Mouse (Mus musculus): Measurements from ENCODE around the gene Ptp4a2. TPM values are rescaled to one million over a fixed set of nuclear protein-coding genes. Genes with fewer than 3 reads are reported as not detected.

Gene Ptp4a2
- polyA plus RNA-seq, 1 experiment from 2014 or later: 224 TPM

DNA sequence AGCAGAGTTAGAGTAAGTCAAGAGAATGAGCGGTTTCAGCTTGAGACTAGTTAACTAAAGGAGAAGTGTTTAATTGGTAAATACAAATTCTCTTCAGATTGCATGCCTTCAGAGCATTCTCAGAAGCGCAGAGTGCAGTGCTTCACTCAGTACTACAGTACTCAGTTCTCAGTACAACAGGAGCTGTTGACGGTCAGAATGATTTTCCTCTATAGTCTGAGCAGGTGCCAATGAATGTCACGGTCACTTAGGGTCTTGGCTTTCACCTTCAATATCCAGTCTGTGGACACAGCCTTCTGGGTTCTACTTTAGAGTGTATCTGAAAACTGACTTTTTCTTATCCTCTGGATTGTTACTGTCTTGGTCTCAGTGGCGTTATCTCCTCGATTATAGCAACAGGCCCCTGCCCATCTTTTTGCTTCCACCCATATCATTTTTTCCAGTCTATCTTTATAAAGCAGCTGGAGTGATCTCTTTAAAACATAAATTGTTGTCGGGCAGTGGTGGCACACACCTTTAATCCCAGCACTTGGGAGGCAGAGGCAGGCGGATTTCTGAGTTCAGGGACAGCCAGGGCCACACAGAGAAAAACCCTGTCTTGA lies 19.4 kb downstream of the Ptp4a2 start:
- no peaks in the 10 kb centered on the region for H3K27me3 ChIP-seq (replicated peaks; ENCODE audit: control insufficient read depth, insufficient read depth, low read length)
- H3K9ac ChIP-seq (ENCODE audit: low read depth, low read length): no peak overlapping the region
- H3K4me1 ChIP-seq (ENCODE audit: control insufficient read depth, insufficient read depth, low read depth, low read length): no peaks in the 10 kb centered on the region; the same call in none of the 2 replicates
- H3K27ac ChIP-seq (ENCODE audit: low read depth, low read length): no peak overlapping the region
- no peak overlapping the region for H3K4me3 ChIP-seq (ENCODE audit: low read length)
- no peak overlapping the region for H3K4me2 ChIP-seq (ENCODE audit: low read length)
- no peaks in the 10 kb centered on the region for H3K9me3 ChIP-seq (ENCODE audit: control insufficient read depth, low read length)
- WGBS: 91% methylated on average over 8 of the region's 8 CpGs
- H3K36me3 ChIP-seq (ENCODE audit: control insufficient read depth, insufficient read depth, low read length): no peaks in the 10 kb centered on the region
- ATAC-seq: no peak

DNA sequence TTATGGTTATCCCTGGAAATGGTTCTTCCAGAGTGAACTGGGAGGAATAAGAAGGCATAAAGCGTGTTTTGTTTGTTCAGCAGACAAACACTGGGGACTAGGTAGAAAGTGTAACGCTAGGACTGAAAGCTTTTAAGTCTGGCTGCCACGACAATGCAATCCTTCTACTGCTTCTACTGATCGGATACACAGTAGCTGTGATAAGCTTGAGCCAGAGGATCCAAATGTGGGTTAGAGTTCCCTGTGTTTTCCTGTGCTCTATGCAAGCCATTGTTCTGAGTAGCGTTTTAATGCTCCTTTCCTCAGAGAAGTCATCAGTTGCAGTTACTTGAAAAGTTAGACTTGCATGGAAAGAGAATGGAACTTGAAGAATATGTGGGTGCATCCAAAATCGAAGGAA lies 23.6 kb downstream of the Ptp4a2 start:
- Histone ChIP-seq H3K27me3 (replicated peaks; ENCODE audit: control insufficient read depth, insufficient read depth, low read length) (no peaks in the 10 kb centered on the region), H3K4me2 (ENCODE audit: low read length) (no peak overlapping the region), H3K9ac (ENCODE audit: low read depth, low read length) (no peak overlapping the region), H3K4me1 (ENCODE audit: control insufficient read depth, insufficient read depth, low read depth, low read length) (no peaks in the 10 kb centered on the region; the same call in 1 of the 2 replicates), H3K36me3 (ENCODE audit: control insufficient read depth, insufficient read depth, low read length) (no peaks in the 10 kb centered on the region), H3K9me3 (ENCODE audit: control insufficient read depth, low read length) (no peaks in the 10 kb centered on the region), H3K27ac (ENCODE audit: low read depth, low read length) (no peak overlapping the region), H3K4me3 (ENCODE audit: low read length) (no peak overlapping the region)
- WGBS: 70% methylated on average over 6 of the region's 6 CpGs
- no peak for ATAC-seq

DNA sequence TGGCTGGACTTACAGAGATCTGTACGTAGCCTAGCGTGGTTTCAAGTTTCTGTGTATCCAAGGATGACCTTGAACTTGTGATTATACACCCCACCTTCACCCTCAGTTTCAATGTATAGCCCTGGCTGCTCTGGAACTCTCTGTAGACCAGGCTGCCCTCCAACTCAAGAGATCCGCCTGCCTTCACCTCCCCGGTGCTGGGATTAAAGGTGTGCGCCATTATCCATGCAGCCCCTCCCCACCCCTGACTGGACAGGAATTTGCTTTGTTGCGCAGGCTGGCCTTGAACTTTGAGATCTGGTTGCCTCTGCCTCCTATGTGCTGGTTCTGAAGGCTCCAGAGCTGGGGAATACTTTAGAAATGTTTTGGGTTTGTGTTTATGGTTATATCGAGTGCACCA lies 24.3 kb downstream of the Ptp4a2 start:
- H3K36me3 ChIP-seq (ENCODE audit: control insufficient read depth, insufficient read depth, low read length): peaks cover 3% of the 10 kb centered on the region; the same call in 1 of the 2 replicates
- no peak overlapping the region for H3K9ac ChIP-seq (ENCODE audit: low read depth, low read length)
- H3K4me3 ChIP-seq (ENCODE audit: low read length): no peak overlapping the region
- no peaks in the 10 kb centered on the region for H3K27me3 ChIP-seq (replicated peaks; ENCODE audit: control insufficient read depth, insufficient read depth, low read length)
- H3K9me3 ChIP-seq (ENCODE audit: control insufficient read depth, low read length): no peaks in the 10 kb centered on the region
- no peak for ATAC-seq
- 94% methylated on average over 7 of the region's 7 CpGs for WGBS
- no peak overlapping the region for H3K27ac ChIP-seq (ENCODE audit: low read depth, low read length)
- H3K4me1 ChIP-seq (ENCODE audit: control insufficient read depth, insufficient read depth, low read depth, low read length): no peaks in the 10 kb centered on the region; the same call in 1 of the 2 replicates
- no peak overlapping the region for H3K4me2 ChIP-seq (ENCODE audit: low read length)

DNA sequence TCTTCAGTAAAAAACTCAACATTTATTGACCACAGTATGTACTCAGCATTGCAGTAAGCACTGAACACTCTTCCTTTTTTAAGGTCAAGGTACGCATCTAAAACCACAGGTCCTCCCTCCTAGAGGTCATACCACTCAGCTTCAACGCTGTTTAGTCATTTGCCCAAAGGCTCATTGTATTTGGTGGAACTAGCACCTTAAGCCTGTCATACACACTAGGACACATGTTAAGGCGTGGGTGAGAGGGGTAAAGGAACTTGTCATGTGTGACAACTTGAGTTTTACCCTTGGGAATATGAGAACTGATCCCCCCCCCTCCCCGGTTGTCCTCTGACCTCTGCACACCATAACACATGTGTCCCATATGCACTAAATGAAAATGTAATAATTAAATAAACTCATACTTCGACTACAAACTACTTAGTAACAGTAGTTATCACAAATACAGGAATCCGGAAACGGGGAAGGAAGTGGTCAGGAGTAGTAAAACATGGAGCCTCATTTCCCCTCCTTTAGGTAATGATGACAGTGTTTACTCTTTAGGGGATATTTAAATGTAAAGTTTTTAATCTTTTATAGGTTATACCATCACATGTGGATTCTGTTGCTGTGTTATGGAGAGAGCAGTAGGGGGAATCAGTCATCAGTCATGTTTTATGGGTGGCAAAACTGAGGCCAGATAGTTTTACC lies 29.0 kb downstream of the Ptp4a2 start:
- H3K4me3 ChIP-seq (ENCODE audit: low read length): no peak overlapping the region
- no peaks in the 10 kb centered on the region for H3K9me3 ChIP-seq (ENCODE audit: control insufficient read depth, low read length)
- H3K4me2 ChIP-seq (ENCODE audit: low read length): no peak overlapping the region
- H3K27ac ChIP-seq (ENCODE audit: low read depth, low read length): no peak overlapping the region
- H3K36me3 ChIP-seq (ENCODE audit: control insufficient read depth, insufficient read depth, low read length): peaks cover 11% of the 10 kb centered on the region
- ATAC-seq: no peak
- no peaks in the 10 kb centered on the region for H3K4me1 ChIP-seq (ENCODE audit: control insufficient read depth, insufficient read depth, low read depth, low read length)
- H3K9ac ChIP-seq (ENCODE audit: low read depth, low read length): no peak overlapping the region
- no peaks in the 10 kb centered on the region for H3K27me3 ChIP-seq (replicated peaks; ENCODE audit: control insufficient read depth, insufficient read depth, low read length)
- WGBS: 94% methylated on average over 7 of the region's 7 CpGs

DNA sequence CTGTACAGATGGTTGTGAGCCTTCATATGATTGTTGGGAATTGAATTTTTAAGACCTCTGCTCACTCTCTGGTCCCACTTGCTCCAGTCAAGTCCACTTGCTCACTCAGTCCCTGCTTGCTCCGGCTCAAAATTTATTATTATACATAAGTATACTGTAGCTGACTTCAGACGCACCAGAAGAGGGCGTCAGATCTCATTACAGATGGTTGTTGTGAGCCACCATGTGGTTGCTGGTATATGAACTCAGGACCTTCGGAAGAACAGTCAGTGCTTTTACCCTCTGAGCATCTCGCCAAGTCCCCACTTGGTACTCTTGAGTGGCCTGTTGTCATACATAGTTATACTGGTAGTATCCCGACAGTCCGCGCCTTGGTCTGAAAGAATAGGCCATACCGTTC lies 35.8 kb downstream of the Ptp4a2 start:
- WGBS: 87% methylated on average over 9 of the region's 9 CpGs
- Histone ChIP-seq H3K4me1 (ENCODE audit: control insufficient read depth, insufficient read depth, low read depth, low read length) (no peaks in the 10 kb centered on the region), H3K36me3 (ENCODE audit: control insufficient read depth, insufficient read depth, low read length) (peaks cover 16% of the 10 kb centered on the region), H3K27ac (ENCODE audit: low read depth, low read length) (no peak overlapping the region), H3K4me2 (ENCODE audit: low read length) (no peak overlapping the region), H3K4me3 (ENCODE audit: low read length) (no peak overlapping the region), H3K9ac (ENCODE audit: low read depth, low read length) (no peak overlapping the region), H3K9me3 (ENCODE audit: control insufficient read depth, low read length) (no peaks in the 10 kb centered on the region), H3K27me3 (replicated peaks; ENCODE audit: control insufficient read depth, insufficient read depth, low read length) (no peaks in the 10 kb centered on the region)
- no peak for ATAC-seq

DNA sequence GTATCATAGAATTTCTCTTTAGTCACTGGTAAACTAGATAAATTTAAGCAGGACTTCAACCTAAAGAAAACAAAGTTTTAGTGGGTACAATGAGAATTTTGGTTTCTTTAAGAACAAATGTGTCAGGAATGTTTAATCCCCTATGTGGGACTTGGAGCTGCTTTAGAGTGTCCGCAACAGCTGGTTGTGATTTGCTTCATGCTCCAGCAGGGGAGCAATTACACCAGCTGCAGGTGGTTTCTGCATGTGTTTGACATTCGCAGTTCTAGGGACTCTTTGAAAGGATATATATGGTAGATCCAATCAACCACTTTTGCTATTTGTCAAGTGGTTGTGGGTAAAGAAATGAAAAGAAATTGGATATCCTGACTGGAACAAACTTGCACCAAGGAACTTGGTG lies 39.5 kb downstream of the Ptp4a2 start:
- Histone ChIP-seq H3K36me3 (ENCODE audit: control insufficient read depth, insufficient read depth, low read length) (peaks cover 8% of the 10 kb centered on the region), H3K4me3 (ENCODE audit: low read length) (no peak overlapping the region), H3K4me2 (ENCODE audit: low read length) (no peak overlapping the region), H3K9me3 (ENCODE audit: control insufficient read depth, low read length) (no peaks in the 10 kb centered on the region), H3K27me3 (replicated peaks; ENCODE audit: control insufficient read depth, insufficient read depth, low read length) (no peaks in the 10 kb centered on the region), H3K4me1 (ENCODE audit: control insufficient read depth, insufficient read depth, low read depth, low read length) (no peaks in the 10 kb centered on the region), H3K27ac (ENCODE audit: low read depth, low read length) (no peak overlapping the region), H3K9ac (ENCODE audit: low read depth, low read length) (no peak overlapping the region)
- WGBS: 70% methylated on average over 2 of the region's 2 CpGs
- ATAC-seq: no peak

DNA sequence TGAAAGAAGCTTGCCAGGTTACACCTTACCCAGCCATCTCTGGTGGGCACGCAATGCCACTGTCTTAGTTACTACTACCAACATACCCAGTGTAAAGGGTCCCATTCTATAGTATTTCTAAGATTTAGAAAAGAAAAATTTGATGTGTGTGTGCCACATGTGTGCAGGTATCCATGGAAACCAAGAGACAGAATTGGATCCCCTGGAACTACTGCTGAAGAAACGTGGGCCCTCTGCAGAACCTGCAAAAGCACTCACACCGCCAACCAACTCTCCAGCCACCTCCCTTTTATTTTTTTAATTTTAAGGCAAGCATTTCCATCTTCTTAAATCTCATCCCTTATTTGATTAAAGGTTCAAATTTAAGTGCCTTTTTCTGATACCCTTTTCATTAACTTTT lies 40.8 kb downstream of the Ptp4a2 start:
- H3K4me2 ChIP-seq (ENCODE audit: low read length): no peak overlapping the region
- H3K9me3 ChIP-seq (ENCODE audit: control insufficient read depth, low read length): no peaks in the 10 kb centered on the region
- H3K4me3 ChIP-seq (ENCODE audit: low read length): no peak overlapping the region
- H3K36me3 ChIP-seq (ENCODE audit: control insufficient read depth, insufficient read depth, low read length): peaks cover 6% of the 10 kb centered on the region; the same call in 1 of the 2 replicates
- WGBS: 77% methylated on average over 3 of the region's 3 CpGs
- no peaks in the 10 kb centered on the region for H3K27me3 ChIP-seq (replicated peaks; ENCODE audit: control insufficient read depth, insufficient read depth, low read length)
- no peak for ATAC-seq
- no peak overlapping the region for H3K27ac ChIP-seq (ENCODE audit: low read depth, low read length)
- no peaks in the 10 kb centered on the region for H3K4me1 ChIP-seq (ENCODE audit: control insufficient read depth, insufficient read depth, low read depth, low read length)
- no peak overlapping the region for H3K9ac ChIP-seq (ENCODE audit: low read depth, low read length)

DNA sequence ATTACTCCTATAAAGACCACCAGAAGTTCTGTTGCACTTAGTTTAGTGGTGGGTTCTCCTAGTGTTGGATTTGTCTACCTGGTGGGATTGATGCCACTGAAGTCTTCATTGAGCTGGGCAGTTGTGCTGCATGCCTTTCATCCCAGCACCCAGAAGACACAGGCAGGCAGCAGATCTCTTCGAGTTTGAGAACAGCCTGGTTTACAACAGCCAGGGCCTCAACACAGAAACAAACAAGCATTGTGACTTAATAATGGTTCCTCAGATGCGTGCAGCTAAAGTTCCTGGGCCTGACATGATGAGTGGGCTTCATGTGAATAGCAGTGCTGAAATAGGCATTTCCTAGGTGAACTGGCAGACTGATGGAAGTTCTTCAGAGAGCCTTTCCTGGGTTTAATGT lies 42.0 kb downstream of the Ptp4a2 start:
- no peak for ATAC-seq
- H3K4me1 ChIP-seq (ENCODE audit: control insufficient read depth, insufficient read depth, low read depth, low read length): no peaks in the 10 kb centered on the region
- 73% methylated on average over 2 of the region's 2 CpGs for WGBS

DNA sequence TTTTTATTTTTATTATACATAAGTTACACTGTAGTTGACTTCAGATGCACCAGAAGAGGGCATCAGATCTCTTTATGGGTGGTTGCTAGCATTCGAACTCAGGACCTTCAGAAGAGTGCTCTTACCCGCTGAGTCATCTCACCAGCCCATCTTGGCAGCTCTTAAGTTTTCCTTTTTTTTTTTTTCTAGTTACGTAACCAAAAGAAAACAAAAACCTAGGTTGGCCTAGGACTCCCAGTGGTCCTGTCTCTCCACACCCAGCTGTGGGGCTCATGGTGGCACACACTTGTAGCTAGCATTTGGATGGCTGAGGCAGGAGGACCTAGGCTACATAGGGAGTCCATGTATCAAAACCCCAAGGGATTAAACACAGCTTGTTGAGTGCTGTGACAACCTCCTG lies 43.0 kb downstream of the Ptp4a2 start:
- ATAC-seq: no peak
- no peak overlapping the region for H3K4me2 ChIP-seq (ENCODE audit: low read length)
- H3K4me3 ChIP-seq (ENCODE audit: low read length): no peak overlapping the region
- H3K27ac ChIP-seq (ENCODE audit: low read depth, low read length): no peak overlapping the region
- no peaks in the 10 kb centered on the region for H3K9me3 ChIP-seq (ENCODE audit: control insufficient read depth, low read length)
- 95% methylated on average over 3 of the region's 3 CpGs for WGBS
- no peaks in the 10 kb centered on the region for H3K4me1 ChIP-seq (ENCODE audit: control insufficient read depth, insufficient read depth, low read depth, low read length)
- H3K9ac ChIP-seq (ENCODE audit: low read depth, low read length): no peak overlapping the region
- no peaks in the 10 kb centered on the region for H3K27me3 ChIP-seq (replicated peaks; ENCODE audit: control insufficient read depth, insufficient read depth, low read length)
- peaks cover 2% of the 10 kb centered on the region; the same call in 1 of the 2 replicates for H3K36me3 ChIP-seq (ENCODE audit: control insufficient read depth, insufficient read depth, low read length)

More for the DNA sequence above, 42.0 kb downstream of the Ptp4a2 start:
- no peak overlapping the region for H3K4me2 ChIP-seq (ENCODE audit: low read length)
- peaks cover 6% of the 10 kb centered on the region; the same call in 1 of the 2 replicates for H3K36me3 ChIP-seq (ENCODE audit: control insufficient read depth, insufficient read depth, low read length)
- H3K9ac ChIP-seq (ENCODE audit: low read depth, low read length): no peak overlapping the region
- H3K27me3 ChIP-seq (replicated peaks; ENCODE audit: control insufficient read depth, insufficient read depth, low read length): no peaks in the 10 kb centered on the region
- no peak overlapping the region for H3K27ac ChIP-seq (ENCODE audit: low read depth, low read length)
- H3K9me3 ChIP-seq (ENCODE audit: control insufficient read depth, low read length): no peaks in the 10 kb centered on the region
- H3K4me3 ChIP-seq (ENCODE audit: low read length): no peak overlapping the region

Data from hindbrain, embryonic 16.5 days (tissue).